Mouse (Mus musculus): Measurements from ENCODE around the gene Gabrg3.

The Gabrg3 gene

DNA sequence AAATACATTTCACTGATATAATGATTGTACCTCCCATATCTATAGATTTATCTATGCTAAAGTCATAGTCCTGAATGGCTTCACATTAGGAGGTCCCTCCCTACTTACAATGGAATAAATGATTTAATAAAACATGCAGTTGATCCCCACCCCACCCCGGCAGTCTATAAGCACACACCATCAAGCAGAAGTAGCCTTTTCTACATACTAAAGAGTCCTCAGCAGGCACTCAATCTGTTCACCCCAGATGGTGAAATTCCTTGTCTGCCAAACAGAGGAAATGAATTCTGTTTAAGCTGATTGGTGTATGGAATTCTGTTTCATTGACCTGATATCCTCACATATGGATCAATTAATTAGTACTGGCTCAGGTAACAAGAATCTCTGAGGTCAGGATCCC, 607.9 kb downstream of the Gabrg3 start:
- Histone ChIP-seq H3K36me3 (ENCODE audit: insufficient read depth, low read length) (no peaks in the 10 kb centered on the region), H3K4me1 (replicated peaks; ENCODE audit: low read depth, low read length) (no peaks in the 10 kb centered on the region), H3K4me3 (replicated peaks; ENCODE audit: low read length) (no peak overlapping the region), H3K27me3 (ENCODE audit: insufficient read depth, low read length) (no peaks in the 10 kb centered on the region), H3K9me3 (ENCODE audit: low read length) (0 out of 2 replicates have a peak, but pooled peaks cover 3% of the 10 kb centered on the region)
- TF ChIP-seq POU5F1 (IDR thresholded peaks at IDR 0.05; ENCODE audit: borderline replicate concordance, low read length) (no peak), NANOG (IDR thresholded peaks at IDR 0.05; ENCODE audit: borderline replicate concordance, low read length) (no peak), CTCF (conservative IDR thresholded peaks at IDR 0.05; ENCODE audit: low read length) (no peak)

GRCm38 (mm10) chr7:56768216-56768615, 618.8 kb downstream of the Gabrg3 start:
- H3K36me3 ChIP-seq (ENCODE audit: insufficient read depth, low read length): no peaks in the 10 kb centered on the region
- no peaks in the 10 kb centered on the region for H3K4me1 ChIP-seq (replicated peaks; ENCODE audit: low read depth, low read length)
- H3K27me3 ChIP-seq (ENCODE audit: insufficient read depth, low read length): no peaks in the 10 kb centered on the region
- no peaks in the 10 kb centered on the region for H3K9me3 ChIP-seq (ENCODE audit: low read length)
- no peak for TF ChIP-seq POU5F1 (IDR thresholded peaks at IDR 0.05; ENCODE audit: borderline replicate concordance, low read length)
- TF ChIP-seq CTCF (conservative IDR thresholded peaks at IDR 0.05; ENCODE audit: low read length): no peak
- H3K4me3 ChIP-seq (replicated peaks; ENCODE audit: low read length): no peak overlapping the region

DNA sequence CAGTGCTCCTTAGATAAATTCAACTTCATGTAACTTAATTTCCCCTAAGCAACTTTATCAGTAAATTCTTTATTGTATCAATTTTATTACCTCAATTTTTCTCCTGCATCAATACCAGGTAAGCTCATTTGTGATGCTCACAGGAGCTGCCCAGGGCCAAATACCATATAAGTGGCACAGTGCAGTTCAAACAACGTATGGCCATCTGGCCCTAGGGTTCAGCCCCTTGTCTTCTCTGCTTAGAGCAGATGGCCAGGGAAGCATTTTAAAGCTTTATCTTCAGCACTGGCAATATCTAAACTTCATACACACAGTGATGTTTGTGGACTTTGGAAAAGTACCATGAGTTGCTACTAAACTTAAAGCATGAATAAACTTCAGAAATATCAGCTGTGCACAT, 619.2 kb downstream of the Gabrg3 start:
- Histone ChIP-seq H3K36me3 (ENCODE audit: insufficient read depth, low read length) (no peaks in the 10 kb centered on the region), H3K4me1 (replicated peaks; ENCODE audit: low read depth, low read length) (no peaks in the 10 kb centered on the region), H3K27me3 (ENCODE audit: insufficient read depth, low read length) (no peaks in the 10 kb centered on the region), H3K9me3 (ENCODE audit: low read length) (no peaks in the 10 kb centered on the region), H3K4me3 (replicated peaks; ENCODE audit: low read length) (no peak overlapping the region)
- TF ChIP-seq CTCF (conservative IDR thresholded peaks at IDR 0.05; ENCODE audit: low read length) (no peak), NANOG (IDR thresholded peaks at IDR 0.05; ENCODE audit: borderline replicate concordance, low read length) (no peak), POU5F1 (IDR thresholded peaks at IDR 0.05; ENCODE audit: borderline replicate concordance, low read length) (no peak)

DNA sequence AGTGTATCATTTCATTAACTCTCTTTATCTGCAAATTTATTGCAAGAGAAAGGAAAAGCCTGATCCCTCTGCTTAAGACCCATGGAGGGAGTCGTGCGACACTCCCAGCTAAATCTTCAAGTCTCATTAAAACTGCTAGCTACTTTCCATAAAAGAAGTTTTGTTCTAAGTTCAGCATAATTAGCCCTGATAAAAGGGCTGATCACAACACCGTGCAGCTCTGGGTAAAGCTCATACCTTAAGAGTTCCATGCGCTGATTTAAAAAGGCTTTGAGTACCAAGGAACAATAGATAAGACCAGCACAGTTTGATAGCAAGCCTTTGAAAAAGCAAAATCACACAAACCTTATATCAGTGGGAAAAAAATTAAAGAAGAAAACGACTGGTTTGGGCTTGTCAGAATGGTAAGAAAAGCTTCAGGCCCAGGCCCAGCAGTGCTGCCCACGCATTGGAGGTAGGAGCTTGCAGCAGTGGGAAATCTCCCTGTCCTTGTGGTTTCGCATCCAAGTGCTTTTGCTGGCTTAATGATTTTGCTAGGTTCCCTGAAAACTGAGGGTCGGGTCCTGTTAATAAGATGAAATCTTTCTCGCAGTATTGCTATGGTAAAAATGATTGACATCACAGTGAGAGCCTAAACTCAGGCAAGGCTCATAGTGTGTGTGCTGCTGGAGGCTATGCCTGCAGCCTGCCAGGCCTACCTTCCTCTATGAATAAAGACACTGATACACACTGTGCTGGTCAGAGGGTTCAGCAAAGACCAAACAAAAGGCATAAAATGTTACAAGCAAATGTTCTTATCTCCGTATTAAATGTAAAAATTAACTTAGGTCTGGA, 621.2 kb downstream of the Gabrg3 start:
- H3K9me3 ChIP-seq (ENCODE audit: low read length): no peaks in the 10 kb centered on the region
- H3K4me1 ChIP-seq (replicated peaks; ENCODE audit: low read depth, low read length): no peaks in the 10 kb centered on the region
- no peak overlapping the region for H3K4me3 ChIP-seq (replicated peaks; ENCODE audit: low read length)
- TF ChIP-seq POU5F1 (IDR thresholded peaks at IDR 0.05; ENCODE audit: borderline replicate concordance, low read length): no peak
- no peak for TF ChIP-seq CTCF (conservative IDR thresholded peaks at IDR 0.05; ENCODE audit: low read length)
- TF ChIP-seq NANOG (IDR thresholded peaks at IDR 0.05; ENCODE audit: borderline replicate concordance, low read length): no peak
- no peaks in the 10 kb centered on the region for H3K36me3 ChIP-seq (ENCODE audit: insufficient read depth, low read length)
- H3K27me3 ChIP-seq (ENCODE audit: insufficient read depth, low read length): no peaks in the 10 kb centered on the region

GRCm38 (mm10) chr7:56729225-56729624, 657.8 kb downstream of the Gabrg3 start:
- Histone ChIP-seq H3K4me1 (replicated peaks; ENCODE audit: low read depth, low read length) (no peaks in the 10 kb centered on the region), H3K36me3 (ENCODE audit: insufficient read depth, low read length) (no peaks in the 10 kb centered on the region), H3K27me3 (ENCODE audit: insufficient read depth, low read length) (no peaks in the 10 kb centered on the region), H3K9me3 (ENCODE audit: low read length) (no peaks in the 10 kb centered on the region), H3K4me3 (replicated peaks; ENCODE audit: low read length) (no peak overlapping the region)
- TF ChIP-seq NANOG (IDR thresholded peaks at IDR 0.05; ENCODE audit: borderline replicate concordance, low read length) (no peak), POU5F1 (IDR thresholded peaks at IDR 0.05; ENCODE audit: borderline replicate concordance, low read length) (no peak), CTCF (conservative IDR thresholded peaks at IDR 0.05; ENCODE audit: low read length) (no peak)
